Mouse (Mus musculus): ENCODE measurements around the gene Nphp3. TPM values are rescaled to one million over a fixed set of nuclear protein-coding genes. Genes with fewer than 3 reads are reported as not detected.

Nphp3 gene
- polyA plus RNA-seq, 1 experiment from 2014 or later: 2.3 TPM

DNA sequence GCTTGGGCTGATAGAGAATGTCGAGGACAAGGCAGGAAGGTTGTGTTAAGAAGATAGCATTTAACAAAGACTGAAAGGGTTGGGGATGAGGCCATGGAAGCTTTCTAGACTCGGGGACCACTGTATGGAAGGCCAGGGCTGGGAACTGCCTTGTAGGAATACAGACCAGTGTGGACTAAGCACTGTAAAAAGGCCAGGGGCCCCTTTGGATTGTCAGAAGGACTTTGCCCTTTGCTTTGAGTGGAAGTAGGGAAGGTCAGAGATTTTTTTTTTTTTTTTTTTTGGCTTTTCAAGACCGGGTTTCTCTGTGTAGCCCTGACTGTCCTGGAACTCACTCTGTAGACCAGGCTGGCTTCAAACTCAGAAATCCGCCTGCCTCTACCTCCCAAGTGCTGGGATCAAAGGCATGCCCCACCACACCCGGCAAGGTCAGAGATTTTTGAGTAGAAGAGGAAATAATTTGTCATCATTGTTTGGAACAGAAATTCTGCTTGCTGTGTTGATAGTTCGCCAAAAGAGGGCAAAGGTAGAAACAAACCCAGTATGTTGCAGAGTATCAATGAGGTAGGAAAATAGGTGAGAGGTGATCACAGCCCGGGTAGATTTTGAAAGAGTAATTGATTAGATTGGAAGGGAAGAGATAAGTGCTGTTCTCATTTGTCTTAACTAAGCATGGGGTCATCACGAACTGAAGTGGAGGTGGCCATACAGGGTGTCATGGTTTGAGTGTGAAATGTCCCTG lies 68.7 kb downstream of the Nphp3 start:
- Histone ChIP-seq H3K4me2 (no peak overlapping the region), H3K9ac (no peak overlapping the region), H3K4me1 (peaks cover 3% of the 10 kb centered on the region; the same call in 1 of the 2 replicates), H3K9me3 (replicated peaks) (no peaks in the 10 kb centered on the region), H3K27ac (no peak overlapping the region), H3K4me3 (no peak overlapping the region), H3K27me3 (replicated peaks) (no peaks in the 10 kb centered on the region), H3K36me3 (no peaks in the 10 kb centered on the region)
- peak; percentile 59 for ATAC-seq
- 49% methylated on average over 8 of the region's 8 CpGs for WGBS (ENCODE audit: insufficient replicate concordance)

DNA sequence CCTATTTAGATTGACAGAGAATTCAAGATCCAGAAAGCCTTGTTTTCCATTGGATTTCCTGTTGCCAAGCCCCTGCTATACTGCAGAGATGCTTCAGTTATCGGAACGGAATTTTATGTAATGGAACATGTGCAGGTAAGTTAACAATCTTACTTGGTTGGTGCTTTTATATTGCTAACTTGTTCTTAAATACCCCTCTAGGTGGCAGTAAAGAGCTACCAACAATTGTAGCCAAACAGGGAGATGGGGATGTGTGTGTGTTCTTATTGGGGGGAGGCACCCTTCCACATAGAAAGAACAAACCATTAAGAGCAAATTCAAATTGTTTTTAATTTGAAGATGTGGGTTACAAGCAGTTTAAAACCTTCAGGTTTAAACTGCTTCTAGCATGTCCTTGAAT lies 73.5 kb downstream of the Nphp3 start:
- no peak overlapping the region for H3K4me2 ChIP-seq
- H3K9ac ChIP-seq: no peak overlapping the region
- no peak for ATAC-seq
- no peaks in the 10 kb centered on the region for H3K9me3 ChIP-seq (replicated peaks)
- no peak overlapping the region for H3K4me3 ChIP-seq
- H3K4me1 ChIP-seq: no peaks in the 10 kb centered on the region
- H3K27ac ChIP-seq: no peak overlapping the region
- H3K36me3 ChIP-seq: no peaks in the 10 kb centered on the region
- WGBS (ENCODE audit: insufficient replicate concordance): 58% methylated on average over 2 of the region's 2 CpGs
- no peaks in the 10 kb centered on the region for H3K27me3 ChIP-seq (replicated peaks)

DNA sequence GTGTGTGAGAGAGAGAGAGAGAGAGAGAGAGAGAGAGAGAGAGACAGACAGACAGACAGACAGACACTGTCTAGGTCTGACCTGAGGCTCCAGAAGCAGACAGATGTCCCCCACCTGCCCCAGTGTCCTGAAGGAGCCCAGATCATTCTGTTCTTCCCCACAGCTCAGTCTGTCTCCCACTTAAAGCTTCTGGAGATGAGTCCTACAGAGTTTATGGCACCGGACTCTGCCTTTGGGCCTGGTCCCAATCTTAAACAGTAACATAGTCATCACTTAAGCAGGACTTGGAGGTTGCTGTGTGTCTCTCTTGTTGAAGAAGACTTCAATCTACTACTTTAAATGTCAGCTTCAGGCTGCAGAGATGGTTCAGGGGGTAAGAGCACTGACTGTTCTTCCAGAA lies 76.4 kb downstream of the Nphp3 start:
- H3K36me3 ChIP-seq: peaks cover 12% of the 10 kb centered on the region; the same call in 1 of the 2 replicates
- H3K9me3 ChIP-seq (replicated peaks): no peaks in the 10 kb centered on the region
- H3K27ac ChIP-seq: no peak overlapping the region
- H3K4me3 ChIP-seq: no peak overlapping the region
- ATAC-seq: no peak
- no peak overlapping the region for H3K9ac ChIP-seq
- H3K4me2 ChIP-seq: no peak overlapping the region
- no peaks in the 10 kb centered on the region for H3K4me1 ChIP-seq
- H3K27me3 ChIP-seq (replicated peaks): no peaks in the 10 kb centered on the region
- 75% methylated on average over 1 of the region's 1 CpGs for WGBS (ENCODE audit: insufficient replicate concordance)

DNA sequence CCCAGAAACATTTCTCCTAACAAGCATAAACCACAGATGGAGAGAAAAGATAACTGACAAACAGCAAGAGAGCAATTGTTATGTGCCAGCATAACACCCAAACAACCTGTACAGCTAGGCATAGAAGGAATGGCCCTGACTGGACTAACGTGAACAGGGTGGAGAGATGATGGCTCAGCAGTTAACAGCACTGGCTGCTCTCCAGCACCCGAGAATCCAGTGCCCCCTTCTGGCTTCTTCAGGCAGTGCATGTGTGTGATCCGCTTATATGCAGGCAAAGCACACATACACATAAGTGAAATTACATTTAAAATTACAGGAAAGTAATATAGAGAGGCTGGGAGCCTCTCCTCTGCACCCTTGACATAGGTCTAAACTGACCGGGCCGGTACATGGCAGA lies 77.0 kb downstream of the Nphp3 start:
- Histone ChIP-seq H3K27me3 (replicated peaks) (no peaks in the 10 kb centered on the region), H3K9ac (no peak overlapping the region), H3K27ac (no peak overlapping the region), H3K4me3 (no peak overlapping the region), H3K4me2 (no peak overlapping the region), H3K4me1 (no peaks in the 10 kb centered on the region), H3K9me3 (replicated peaks) (no peaks in the 10 kb centered on the region), H3K36me3 (peaks cover 15% of the 10 kb centered on the region; the same call in 1 of the 2 replicates)
- no peak for ATAC-seq
- 47% methylated on average over 5 of the region's 5 CpGs for WGBS (ENCODE audit: insufficient replicate concordance)

DNA sequence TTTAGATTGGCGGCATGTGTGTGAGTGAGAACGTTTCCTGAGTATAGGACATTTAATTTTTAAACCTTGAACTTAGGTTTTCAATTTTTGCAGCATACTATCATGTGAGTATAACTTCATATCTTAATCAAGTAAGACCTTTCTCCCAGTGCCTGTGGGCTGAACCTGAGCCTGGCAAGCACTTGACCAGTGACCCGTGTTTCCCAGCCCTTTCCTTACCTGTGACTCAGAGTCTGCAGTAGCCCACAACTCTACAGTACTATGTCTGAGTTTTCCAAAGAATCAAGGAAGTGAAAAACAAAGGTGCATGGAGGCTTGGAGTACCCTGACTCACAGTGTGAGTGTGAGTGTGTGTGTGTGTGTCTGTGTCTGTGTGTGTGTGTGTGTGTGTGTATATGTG lies 77.7 kb downstream of the Nphp3 start:
- no peak overlapping the region for H3K4me2 ChIP-seq
- H3K9me3 ChIP-seq (replicated peaks): no peaks in the 10 kb centered on the region
- H3K9ac ChIP-seq: no peak overlapping the region
- H3K27me3 ChIP-seq (replicated peaks): no peaks in the 10 kb centered on the region
- ATAC-seq: no peak
- H3K4me3 ChIP-seq: no peak overlapping the region
- H3K36me3 ChIP-seq: peaks cover 15% of the 10 kb centered on the region; the same call in 1 of the 2 replicates
- no peak overlapping the region for H3K27ac ChIP-seq
- 62% methylated on average over 3 of the region's 3 CpGs for WGBS (ENCODE audit: insufficient replicate concordance)
- H3K4me1 ChIP-seq: no peaks in the 10 kb centered on the region

DNA sequence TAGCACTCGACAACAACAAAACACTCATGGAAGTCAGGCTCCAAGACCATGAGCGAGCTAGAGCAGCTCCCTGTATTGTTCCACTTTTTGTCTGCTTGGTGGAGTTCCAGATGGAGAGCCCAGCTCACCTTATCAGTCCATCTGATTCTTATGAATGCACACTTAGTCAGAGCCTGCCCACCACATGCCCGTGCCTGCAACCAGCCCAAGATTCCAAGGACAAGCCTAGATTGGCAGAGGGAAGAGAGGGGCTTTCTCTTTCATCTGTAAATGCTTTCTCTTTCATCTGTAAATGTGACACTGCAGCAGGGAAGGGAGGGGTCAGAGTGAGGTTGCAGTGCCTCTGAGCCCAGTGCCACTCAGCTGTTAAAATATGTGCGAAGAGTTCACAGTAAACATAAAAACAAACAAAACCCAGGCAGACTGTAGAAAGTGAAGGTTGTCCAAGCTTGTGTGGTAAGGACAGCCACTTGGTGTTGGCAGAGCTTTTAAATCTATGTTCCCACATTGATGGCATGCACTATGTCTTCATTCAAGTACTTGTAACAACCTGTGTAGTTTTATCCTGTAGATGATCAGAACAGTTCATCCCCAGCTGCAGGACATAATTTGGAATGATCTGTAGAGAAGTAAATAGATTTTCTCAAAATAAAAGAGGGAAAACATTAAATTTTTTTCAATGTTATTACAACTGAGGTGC lies 83.5 kb downstream of the Nphp3 start:
- H3K36me3 ChIP-seq: peaks cover 15% of the 10 kb centered on the region; the same call in 1 of the 2 replicates
- no peak overlapping the region for H3K4me2 ChIP-seq
- no peaks in the 10 kb centered on the region for H3K27me3 ChIP-seq (replicated peaks)
- no peak overlapping the region for H3K4me3 ChIP-seq
- no peak for ATAC-seq
- no peak overlapping the region for H3K9ac ChIP-seq
- WGBS (ENCODE audit: insufficient replicate concordance): 70% methylated on average over 4 of the region's 4 CpGs
- H3K9me3 ChIP-seq (replicated peaks): no peaks in the 10 kb centered on the region
- no peak overlapping the region for H3K27ac ChIP-seq
- no peaks in the 10 kb centered on the region for H3K4me1 ChIP-seq

DNA sequence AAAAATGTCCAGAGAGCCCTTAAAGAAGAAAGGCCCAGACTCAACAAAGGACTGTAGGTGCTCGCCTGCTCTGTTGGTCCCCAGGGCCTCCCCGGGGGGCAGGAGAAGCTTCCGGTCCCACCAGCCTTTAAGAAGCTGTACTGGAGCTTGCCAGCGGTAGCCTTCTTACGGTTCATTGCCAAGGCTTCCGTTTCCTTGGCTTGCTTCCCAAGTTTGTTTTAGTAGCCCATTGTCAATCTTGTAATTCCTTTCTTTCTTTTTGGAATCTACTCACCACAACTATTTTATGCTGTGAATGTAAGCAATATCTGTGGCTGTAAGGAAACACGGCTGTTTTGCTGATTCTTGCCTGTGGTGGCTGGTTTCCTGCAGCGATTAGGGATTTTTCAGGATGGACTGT lies 86.2 kb downstream of the Nphp3 start:
- no peaks in the 10 kb centered on the region for H3K27me3 ChIP-seq (replicated peaks)
- H3K27ac ChIP-seq: no peak overlapping the region
- peaks cover 6% of the 10 kb centered on the region; the same call in 1 of the 2 replicates for H3K36me3 ChIP-seq
- no peaks in the 10 kb centered on the region for H3K4me1 ChIP-seq
- 78% methylated on average over 8 of the region's 8 CpGs for WGBS (ENCODE audit: insufficient replicate concordance)
- no peak for ATAC-seq
- H3K9me3 ChIP-seq (replicated peaks): no peaks in the 10 kb centered on the region
- H3K9ac ChIP-seq: no peak overlapping the region
- H3K4me2 ChIP-seq: no peak overlapping the region
- H3K4me3 ChIP-seq: no peak overlapping the region

DNA sequence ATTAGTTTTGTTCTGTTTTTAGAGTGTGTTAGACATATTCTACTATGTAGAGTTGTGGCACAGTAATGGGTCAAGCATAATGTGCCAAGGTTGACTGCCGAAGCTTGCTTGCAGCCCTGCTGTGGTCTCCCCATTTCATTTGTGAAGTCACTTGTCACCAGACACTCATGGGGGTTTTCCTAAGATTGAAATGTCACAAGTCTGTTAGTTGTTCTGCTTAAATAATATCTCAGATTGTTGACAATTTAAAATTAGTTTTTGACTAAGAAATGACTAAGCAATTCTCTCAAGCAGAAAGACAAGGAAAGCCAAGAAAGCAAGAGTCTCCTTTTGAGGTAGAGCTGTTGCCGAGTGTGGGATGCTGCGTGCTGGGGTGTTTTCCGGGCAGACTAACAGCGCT lies 90.6 kb downstream of the Nphp3 start:
- Histone ChIP-seq H3K4me1 (no peaks in the 10 kb centered on the region), H3K4me2 (no peak overlapping the region), H3K9me3 (replicated peaks) (no peaks in the 10 kb centered on the region), H3K4me3 (no peak overlapping the region), H3K36me3 (peaks cover 5% of the 10 kb centered on the region; the same call in 1 of the 2 replicates), H3K27me3 (replicated peaks) (no peaks in the 10 kb centered on the region), H3K9ac (no peak overlapping the region), H3K27ac (no peak overlapping the region)
- 86% methylated on average over 5 of the region's 5 CpGs for WGBS (ENCODE audit: insufficient replicate concordance)
- ATAC-seq: no peak

Other genes starting within 250 kb of the Nphp3 start
- 4.6 and 4.7 TPM in 2 replicates for gene Tmem108, start 240.7 kb upstream of the Nphp3 start, polyA plus RNA-seq (2016; fragmentation: Nextera tagmentation; extraction: Ambion mirVana)
- not detected in 2 replicates for gene Gm28305, start 38.1 kb downstream of the Nphp3 start, polyA plus RNA-seq (2016; fragmentation: Nextera tagmentation; extraction: Ambion mirVana)
- 27.4 and 28.4 TPM in 2 replicates for gene Uba5, start 60.6 kb downstream of the Nphp3 start, polyA plus RNA-seq (2016; fragmentation: Nextera tagmentation; extraction: Ambion mirVana)
- 10.5 and 11.5 TPM in 2 replicates for gene Acad11, start 60.8 kb downstream of the Nphp3 start, polyA plus RNA-seq (2016; fragmentation: Nextera tagmentation; extraction: Ambion mirVana)
- 0.66 TPM in 2 replicates for gene Ackr4, start 124.4 kb downstream of the Nphp3 start, polyA plus RNA-seq (2016; fragmentation: Nextera tagmentation; extraction: Ambion mirVana)

All from liver, embryonic 12.5 days (tissue).